Mouse (Mus musculus) stomach, embryonic 14.5 days (tissue): ENCODE measurements around the gene Tmem221. TPM values are rescaled to one million over a fixed set of nuclear protein-coding genes. Genes with fewer than 3 reads are reported as not detected.
A peak's percentile ranks its signal among the peaks of the same experiment; 100 is the strongest.
"Not testable (repeated sequence)": the region's sequence is repeated elsewhere in the genome, so short reads cannot be mapped to it uniquely, and the experiment has no call there.

Source experiments
- ATAC-seq: fragments of 200-750 bp; cut with Nextera tagmentation; 2 replicates; pipeline ENCODE4 v1.8.0; 2017; ENCODE audit warnings: low read depth, moderate TSS enrichment; ENCODE audit not compliant: insufficient number of reproducible peaks, insufficient read depth, low FRiP score
- H3K27ac ChIP-seq: fragments of 300-500 bp; sonication (generic); 2 replicates; pipeline ENCODE4 v1.5.1; 2014; ENCODE audit warnings: mild to moderate bottlenecking, low read length, moderate library complexity, mixed read lengths
- H3K27me3 ChIP-seq: fragments of 300-500 bp; sonication (generic); 2 replicates; pipeline ENCODE4 v1.6.1; 2014; ENCODE audit warnings: low read length, control low read depth, mixed read lengths; ENCODE audit not compliant: control insufficient read depth, insufficient read depth
- H3K36me3 ChIP-seq: fragments of 300-500 bp; sonication (generic); 2 replicates; pipeline ENCODE4 v1.6.1; 2014; ENCODE audit warnings: mild to moderate bottlenecking, control low read depth, low read length, moderate library complexity, mixed read lengths; ENCODE audit not compliant: control insufficient read depth, insufficient read depth
- H3K4me1 ChIP-seq: fragments of 300-500 bp; sonication (generic); 2 replicates; pipeline ENCODE4 v1.6.1; 2014; ENCODE audit warnings: low read length, control low read depth, mixed read lengths; ENCODE audit not compliant: control insufficient read depth, insufficient read depth
- H3K4me2 ChIP-seq: fragments of 300-500 bp; sonication (generic); replicated peaks from 2 replicates; pipeline ENCODE4 v1.6.1; 2014; ENCODE audit warnings: low read depth, low read length, control low read depth
- H3K4me3 ChIP-seq: fragments of 300-500 bp; sonication (generic); 2 replicates; pipeline ENCODE4 v1.5.1; 2014; ENCODE audit warnings: low read depth, low read length, control low read depth
- H3K9ac ChIP-seq: fragments of 300-500 bp; sonication (generic); replicated peaks from 2 replicates; pipeline ENCODE4 v1.6.1; 2014; ENCODE audit warnings: low read depth, mild to moderate bottlenecking, control low read depth, low read length, moderate library complexity, mixed read lengths
- H3K9me3 ChIP-seq: fragments of 300-500 bp; sonication (generic); 2 replicates; pipeline ENCODE4 v1.6.1; 2016; ENCODE audit warnings: low read depth, low read length, control low read depth; ENCODE audit not compliant: control insufficient read depth
- WGBS: fragments of 180-500 bp; shearing (Covaris S2); extraction: QIAGEN DNeasy Blood & Tissue Kit; methylation state at CpG from one replicate; pipeline ENCODE4 v1.1.7; 2014; 5-methylcytosine and 5-hydroxymethylcytosine counted together
- polyA plus RNA-seq: library from polyadenylated mRNA; unstranded; fragments of >200 nt; fragmentation: Nextera tagmentation; extraction: Ambion mirVana; gene quantifications from 2 replicates; pipeline ENCODE4 v1.2.1, GENCODE M21; 2014

Gene Tmem221
- polyA plus RNA-seq, 1 experiment from 2014 or later = 1.4 TPM

DNA sequence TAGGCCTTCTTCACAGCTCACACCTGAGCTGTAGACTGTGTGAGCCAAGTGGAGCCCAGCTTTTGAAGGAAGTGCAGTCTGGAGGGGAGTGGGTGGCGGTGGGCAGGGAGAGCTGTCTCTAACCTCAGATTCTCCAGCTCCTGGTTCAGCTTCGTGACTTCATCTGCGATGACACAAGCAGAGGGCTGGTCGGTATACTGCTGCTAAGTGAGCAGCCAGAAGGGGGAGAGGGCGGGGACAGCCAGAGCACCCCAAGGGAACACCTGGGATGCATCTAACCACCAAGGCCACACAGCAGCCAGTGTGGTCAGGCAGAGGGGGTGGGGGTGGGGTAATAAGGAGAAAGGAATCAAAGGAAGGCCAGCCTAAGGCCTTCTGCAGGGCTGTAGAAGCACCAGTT lies 23.0 kb downstream of the Tmem221 start:
- H3K4me3 ChIP-seq = no peak overlapping the region
- 0 out of 2 replicates have a peak, but pooled peaks have one; percentile 4 for ATAC-seq
- H3K27me3 ChIP-seq = no peaks in the 10 kb centered on the region
- WGBS = 59% methylated on average over 5 of the region's 5 CpGs
- no peak overlapping the region for H3K4me2 ChIP-seq
- no peak overlapping the region for H3K27ac ChIP-seq
- no peaks in the 10 kb centered on the region for H3K36me3 ChIP-seq
- H3K4me1 ChIP-seq = no peaks in the 10 kb centered on the region
- H3K9me3 ChIP-seq = no peaks in the 10 kb centered on the region
- H3K9ac ChIP-seq = no peak overlapping the region

DNA sequence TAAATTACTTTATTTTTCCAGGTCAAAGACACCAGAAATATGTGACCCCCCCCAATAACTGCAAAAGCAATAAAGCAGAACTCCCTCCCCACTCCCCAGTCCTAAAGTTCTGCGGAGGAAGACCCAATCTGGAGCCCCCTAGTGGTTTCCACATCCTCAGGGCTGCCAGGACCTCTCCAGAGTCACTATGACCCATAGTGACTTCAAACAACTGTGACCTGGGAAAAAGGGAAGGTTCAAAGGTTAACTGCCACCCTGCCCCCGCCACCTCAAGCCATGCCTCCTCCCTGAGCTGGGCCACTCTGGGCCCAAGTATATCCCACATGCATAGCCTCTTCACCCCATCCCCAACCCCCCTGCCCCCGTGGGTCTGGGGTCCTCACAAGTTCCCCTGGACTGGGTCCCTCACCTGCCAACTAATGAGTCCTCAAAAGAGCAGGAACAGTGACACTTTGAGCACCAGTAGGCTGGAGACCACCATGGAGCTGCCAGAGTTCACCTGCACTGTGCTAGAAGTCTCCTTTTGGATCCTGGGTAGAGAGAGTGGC lies 24.3 kb downstream of the Tmem221 start:
- H3K4me2 ChIP-seq = no peak overlapping the region
- WGBS = 38% methylated on average over 3 of the region's 3 CpGs

DNA sequence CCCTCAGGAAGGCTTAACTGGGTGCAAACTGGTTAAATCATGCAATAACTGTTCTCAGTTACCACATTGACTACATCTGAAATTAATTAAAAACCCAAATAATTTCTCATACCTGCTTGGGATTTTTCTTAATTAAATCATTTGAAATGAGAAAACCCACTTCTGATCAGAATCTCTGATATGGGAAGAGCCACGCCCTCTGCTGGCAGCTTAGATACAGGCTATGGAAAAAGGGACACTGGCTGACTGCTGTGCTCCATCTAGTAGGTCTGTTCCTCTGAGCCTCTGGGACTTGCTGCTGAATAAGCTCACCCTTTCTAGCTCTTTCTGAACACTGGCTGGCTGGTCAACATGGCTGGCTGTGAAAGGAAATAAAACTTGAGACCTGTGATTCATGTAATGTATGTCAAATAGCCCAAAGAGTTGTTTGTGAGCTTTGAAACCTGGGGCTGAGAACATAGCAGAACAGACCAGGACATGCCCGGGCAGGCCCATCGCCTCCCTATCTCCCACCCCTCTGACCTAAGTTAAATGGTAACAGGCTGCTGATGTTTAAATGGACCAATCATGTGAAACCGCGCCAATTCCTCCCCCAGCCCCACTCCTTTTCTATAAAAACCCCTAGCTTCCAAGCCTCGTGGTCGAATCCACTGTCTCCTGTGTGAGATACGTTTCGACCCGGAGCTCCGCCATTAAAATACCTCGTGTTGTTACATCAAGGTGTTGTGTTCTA lies 27.8 kb downstream of the Tmem221 start:
- H3K4me3 ChIP-seq, H3K4me2 ChIP-seq, H3K9ac ChIP-seq, H3K27me3 ChIP-seq, ATAC-seq, H3K9me3 ChIP-seq, H3K36me3 ChIP-seq, H3K27ac ChIP-seq: not testable (repeated sequence)
- WGBS = 71% methylated on average over 5 of the region's 12 CpGs
- H3K4me1 ChIP-seq = peaks cover 12% of the 10 kb centered on the region; the same call in 1 of the 2 replicates

More for the DNA sequence above, 24.3 kb downstream of the Tmem221 start:
- Histone ChIP-seq H3K4me3 (no peak overlapping the region), H3K36me3 (no peaks in the 10 kb centered on the region), H3K9me3 (no peaks in the 10 kb centered on the region), H3K9ac (no peak overlapping the region), H3K27me3 (no peaks in the 10 kb centered on the region), H3K27ac (no peak overlapping the region), H3K4me1 (no peaks in the 10 kb centered on the region)
- ATAC-seq = no peak; the same call in 1 of the 2 replicates

DNA sequence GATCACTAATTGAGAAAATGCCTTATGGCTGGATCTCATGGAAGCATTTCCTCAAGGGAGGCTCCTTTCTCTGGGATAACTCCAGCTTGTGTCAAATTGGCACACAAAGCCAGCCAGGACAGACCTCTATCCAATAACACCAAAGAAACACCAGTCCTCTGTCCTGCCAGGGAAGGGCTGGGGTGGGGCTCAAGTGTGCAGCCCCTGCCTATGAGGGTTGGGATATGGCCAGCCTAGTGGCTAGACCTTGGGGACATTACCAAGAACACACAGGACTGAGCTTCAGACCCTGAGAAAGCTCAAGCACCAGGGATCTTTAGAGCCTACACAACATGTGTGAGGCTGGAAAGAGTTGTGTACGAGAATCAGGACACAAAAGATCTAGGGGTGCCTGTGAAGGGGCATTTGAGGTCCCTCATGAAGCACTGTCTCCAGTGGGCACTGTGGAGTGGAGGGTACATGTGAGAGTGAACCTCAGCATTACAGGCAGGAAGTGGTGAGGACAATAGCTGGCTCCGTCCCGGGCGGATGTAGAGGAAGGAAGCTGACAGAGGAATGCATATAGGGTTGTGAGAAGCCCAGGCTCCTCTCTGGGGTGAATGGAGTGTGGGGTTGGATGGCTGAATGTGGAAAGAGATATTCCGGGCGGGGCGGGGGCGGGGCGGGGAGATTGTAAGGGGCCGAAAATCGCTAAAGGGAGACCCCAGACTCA lies 30.2 kb downstream of the Tmem221 start:
- Histone ChIP-seq H3K9me3 (no peaks in the 10 kb centered on the region), H3K27me3 (0 out of 2 replicates have a peak, but pooled peaks cover 12% of the 10 kb centered on the region), H3K36me3 (no peaks in the 10 kb centered on the region), H3K9ac (no peak overlapping the region), H3K27ac (peak overlapping the region; percentile 6; the same call in 1 of the 2 replicates), H3K4me1 (peaks cover 19% of the 10 kb centered on the region; the same call in 1 of the 2 replicates), H3K4me3 (no peak overlapping the region), H3K4me2 (no peak overlapping the region)
- ATAC-seq = 0 out of 2 replicates have a peak, but pooled peaks have one; percentile 30
- WGBS = 75% methylated on average over 11 of the region's 11 CpGs

DNA sequence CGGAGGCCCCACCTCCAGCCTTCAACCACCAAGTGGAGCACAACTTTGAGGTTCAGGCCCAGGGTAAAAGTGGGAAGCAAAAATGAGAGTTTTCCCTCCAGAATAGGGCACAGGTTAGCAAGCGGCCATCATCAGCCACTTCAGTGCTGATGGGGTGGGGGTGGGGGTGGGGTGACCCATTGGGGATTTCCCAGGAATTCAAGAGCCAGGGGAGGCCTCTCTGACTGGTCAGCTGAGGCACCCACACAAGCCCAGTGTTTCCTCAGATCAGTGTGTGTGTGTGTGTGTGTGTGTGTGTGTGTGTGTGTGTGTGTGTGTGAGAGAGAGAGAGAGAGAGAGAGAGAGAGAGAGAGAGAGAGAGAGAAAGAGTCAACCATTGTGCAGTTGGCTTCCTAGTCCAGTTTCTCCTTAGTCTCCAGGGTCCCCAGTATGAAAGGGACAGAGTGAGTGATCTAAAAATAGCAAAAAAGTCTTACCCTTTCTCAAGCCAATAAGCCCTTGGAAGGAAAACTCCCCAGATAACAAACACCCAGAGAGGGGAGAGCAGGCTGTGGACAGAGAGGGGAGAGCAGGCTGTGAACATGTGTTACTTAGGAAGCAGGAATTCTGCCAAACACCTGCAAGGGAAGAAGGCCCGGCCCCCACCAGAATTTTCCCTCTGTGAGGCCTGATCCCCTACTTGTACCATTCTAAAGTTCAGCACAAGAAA lies 31.4 kb downstream of the Tmem221 start:
- Histone ChIP-seq H3K27me3 (0 out of 2 replicates have a peak, but pooled peaks cover 12% of the 10 kb centered on the region), H3K9ac (no peak overlapping the region), H3K9me3 (no peaks in the 10 kb centered on the region), H3K4me1 (peaks cover 19% of the 10 kb centered on the region; the same call in 1 of the 2 replicates), H3K4me3 (no peak overlapping the region), H3K36me3 (no peaks in the 10 kb centered on the region), H3K27ac (peak overlapping the region; percentile 39; the same call in 1 of the 2 replicates), H3K4me2 (no peak overlapping the region)
- ATAC-seq = no peak
- 44% methylated on average over 3 of the region's 3 CpGs for WGBS

DNA sequence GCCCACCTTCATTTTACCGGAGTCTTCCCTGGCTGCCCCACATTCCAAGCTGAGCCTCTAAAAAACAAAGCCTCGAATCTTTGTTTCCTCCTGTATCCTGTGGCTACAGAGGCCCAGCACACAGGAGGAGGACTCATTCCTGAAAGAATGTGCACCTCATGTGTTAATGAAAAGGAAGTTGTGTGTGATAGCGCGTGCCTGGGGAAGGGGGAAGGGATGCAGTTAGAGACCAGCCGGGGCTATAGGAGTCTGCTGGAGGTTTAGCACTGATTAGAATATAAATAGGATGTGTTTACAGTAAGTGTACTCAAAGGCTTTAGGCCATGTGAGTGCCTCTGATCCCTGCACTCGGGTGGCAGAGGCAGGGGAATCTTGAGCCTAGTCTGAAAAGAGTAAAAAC lies 32.4 kb downstream of the Tmem221 start:
- ATAC-seq = no peak
- H3K27me3 ChIP-seq = 0 out of 2 replicates have a peak, but pooled peaks cover 12% of the 10 kb centered on the region
- H3K4me2 ChIP-seq = no peak overlapping the region

DNA sequence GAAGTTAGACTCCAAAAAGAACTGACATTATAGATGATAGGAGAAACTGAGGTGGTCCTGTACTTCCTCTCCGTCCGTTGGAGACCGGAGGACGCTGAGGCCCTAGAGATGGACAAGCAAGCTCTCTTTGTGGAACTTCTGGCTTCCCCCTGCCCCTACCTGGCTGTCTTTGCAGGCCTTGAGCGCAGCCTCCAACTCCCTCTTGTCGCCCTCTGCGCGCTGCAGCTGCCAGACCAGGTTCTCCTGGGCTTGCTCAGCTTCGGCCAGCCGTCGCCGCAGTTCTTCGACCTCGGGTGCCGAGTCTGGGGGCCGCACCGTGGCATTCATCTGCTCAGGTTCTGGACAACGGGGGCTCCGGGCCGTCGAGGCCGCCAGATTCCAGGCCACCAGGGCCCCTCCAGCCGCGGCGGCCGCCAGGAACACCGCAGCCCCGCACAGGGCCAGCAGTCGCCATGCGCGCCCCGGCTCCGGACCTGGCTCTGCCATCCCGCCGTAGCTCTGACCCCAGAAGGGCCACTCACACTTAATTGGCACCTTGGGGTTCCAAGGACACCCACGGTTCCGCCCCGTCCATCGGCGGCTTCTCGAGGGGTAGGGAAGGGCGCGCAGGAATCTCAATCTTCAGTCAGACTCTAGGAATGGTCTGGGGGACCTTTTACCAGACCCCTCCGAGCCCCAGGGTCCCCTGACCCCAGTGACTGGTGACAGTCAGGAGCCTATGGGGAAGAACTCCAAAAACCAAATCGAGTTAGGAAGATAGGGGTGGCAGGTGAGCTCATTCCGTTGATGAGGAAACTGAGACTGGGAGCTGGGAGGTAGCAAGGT lies 33.2 kb downstream of the Tmem221 start, which contains the start of gene Ccdc194:
Ccdc194 (minus strand) TSS at position 486 of the 825 bp plus-strand sequence.
- Histone ChIP-seq H3K4me2 (peak within 1 kb of the TSS; percentile 12; the same call in 1 of the 2 replicates), H3K9ac (no peak within 1 kb of the TSS), H3K36me3 (no peaks in the 10 kb centered on the region), H3K9me3 (no peaks in the 10 kb centered on the region), H3K27ac (peak within 1 kb of the TSS; percentile 10; the same call in 1 of the 2 replicates), H3K27me3 (0 out of 2 replicates have a peak, but pooled peaks cover 12% of the 10 kb centered on the region), H3K4me1 (peaks cover 19% of the 10 kb centered on the region; the same call in 1 of the 2 replicates), H3K4me3 (peak within 1 kb of the TSS; percentile 5; the same call in 1 of the 2 replicates)
- WGBS = 12% methylated on average over 46 of the region's 46 CpGs
- ATAC-seq = no peak

More for the DNA sequence above, 32.4 kb downstream of the Tmem221 start:
- peak overlapping the region; percentile 4; the same call in 1 of the 2 replicates for H3K27ac ChIP-seq
- no peak overlapping the region for H3K9ac ChIP-seq
- H3K4me3 ChIP-seq = no peak overlapping the region
- no peaks in the 10 kb centered on the region for H3K36me3 ChIP-seq
- whole genome bisulfite sequencing = 18% methylated on average over 6 of the region's 6 CpGs
- no peaks in the 10 kb centered on the region for H3K9me3 ChIP-seq
- H3K4me1 ChIP-seq = peaks cover 19% of the 10 kb centered on the region; the same call in 1 of the 2 replicates
